Mouse (Mus musculus) midbrain, embryonic 11.5 days (tissue): ENCODE results near the gene P2ry10. TPM values are rescaled to one million over a fixed set of nuclear protein-coding genes. Genes with fewer than 3 reads are reported as not detected.
"Not testable (repeated sequence)": the region's sequence is repeated elsewhere in the genome, so short reads cannot be mapped to it uniquely, and the experiment has no call there.

Source experiments
- ATAC-seq: fragments of 200-750 bp; cut with Nextera tagmentation; 2 replicates; pipeline ENCODE4 v1.8.0; 2017; ENCODE audit warnings: moderate TSS enrichment, moderate library complexity; ENCODE audit not compliant: low FRiP score
- DNase-seq: peaks from one replicate; pipeline ENCODE4 v3.0.0; 2015; ENCODE audit warnings: low spot score; ENCODE audit errors: missing footprints
- H3K27ac ChIP-seq: fragments of 300-500 bp; sonication (generic); 2 replicates; pipeline ENCODE4 v1.5.1; 2014; ENCODE audit warnings: low read depth, low read length
- H3K27me3 ChIP-seq: fragments of 300-500 bp; sonication (generic); 2 replicates; pipeline ENCODE4 v1.6.1; 2014; ENCODE audit warnings: mild to moderate bottlenecking, low read length, moderate library complexity, mixed read lengths; ENCODE audit not compliant: control insufficient read depth, insufficient read depth
- H3K36me3 ChIP-seq: fragments of 300-500 bp; sonication (generic); 2 replicates; pipeline ENCODE4 v1.6.1; 2014; ENCODE audit warnings: mild to moderate bottlenecking, low read length, moderate library complexity, mixed read lengths; ENCODE audit not compliant: control insufficient read depth, insufficient read depth
- H3K4me1 ChIP-seq: fragments of 300-500 bp; sonication (generic); 2 replicates; pipeline ENCODE4 v1.6.1; 2014; ENCODE audit warnings: low read length; ENCODE audit not compliant: control insufficient read depth, insufficient read depth
- H3K4me2 ChIP-seq: fragments of 300-500 bp; sonication (generic); 2 replicates; pipeline ENCODE4 v1.6.1; 2014; ENCODE audit warnings: mild to moderate bottlenecking, moderate library complexity
- H3K4me3 ChIP-seq: fragments of 300-500 bp; sonication (generic); 2 replicates; pipeline ENCODE4 v1.5.1; 2014; ENCODE audit warnings: low read depth, low read length
- H3K9ac ChIP-seq: fragments of 300-500 bp; sonication (generic); 2 replicates; pipeline ENCODE4 v1.6.1; 2014; ENCODE audit warnings: low read length
- H3K9me3 ChIP-seq: fragments of 300-500 bp; sonication (generic); 2 replicates; pipeline ENCODE4 v1.6.1; 2016; ENCODE audit warnings: low read length; ENCODE audit not compliant: control insufficient read depth
- WGBS: fragments of 180-500 bp; shearing (Covaris S2); extraction: QIAGEN DNeasy Blood & Tissue Kit; methylation state at CpG from one replicate; pipeline ENCODE4 v1.1.7; 2014; 5-methylcytosine and 5-hydroxymethylcytosine counted together
- polyA plus RNA-seq: library from polyadenylated mRNA; unstranded; fragments of >200 nt; fragmentation: Nextera tagmentation; extraction: Ambion mirVana; gene quantifications from 2 replicates; pipeline ENCODE4 v1.2.1, GENCODE M21; 2014

P2ry10 gene
- polyA plus RNA-seq = not detected in 2 replicates

GRCm38 (mm10) chrX:107088177-107088576 lies at the start of gene P2ry10:
Gene P2ry10 (plus strand): TSS chrX:107088492.
- Histone ChIP-seq H3K27me3 (no peaks in the 10 kb centered on the region), H3K4me3 (no peak within 1 kb of the TSS), H3K9me3 (no peaks in the 10 kb centered on the region), H3K4me1 (no peaks in the 10 kb centered on the region), H3K9ac (no peak within 1 kb of the TSS), H3K27ac (no peak within 1 kb of the TSS), H3K36me3 (no peaks in the 10 kb centered on the region), H3K4me2 (no peak within 1 kb of the TSS)
- DNase-seq = no peak
- 54% methylated on average over 4 of the region's 4 CpGs for WGBS
- no peak for ATAC-seq

GRCm38 (mm10) chrX:107039146-107039545 lies 49.1 kb upstream of the P2ry10 start:
- Histone ChIP-seq H3K4me2 (no peak overlapping the region), H3K4me3 (no peak overlapping the region), H3K27ac (no peak overlapping the region), H3K27me3 (no peaks in the 10 kb centered on the region), H3K9me3 (no peaks in the 10 kb centered on the region), H3K9ac (no peak overlapping the region), H3K36me3 (no peaks in the 10 kb centered on the region), H3K4me1 (no peaks in the 10 kb centered on the region)
- DNase-seq = no peak
- ATAC-seq = no peak

GRCm38 (mm10) chrX:107039635-107040034 lies 48.7 kb upstream of the P2ry10 start:
- whole genome bisulfite sequencing = 79% methylated on average over 2 of the region's 2 CpGs
- Histone ChIP-seq H3K36me3 (no peaks in the 10 kb centered on the region), H3K27ac (no peak overlapping the region), H3K4me1 (no peaks in the 10 kb centered on the region), H3K4me3 (no peak overlapping the region), H3K4me2 (no peak overlapping the region), H3K9ac (no peak overlapping the region), H3K9me3 (no peaks in the 10 kb centered on the region), H3K27me3 (no peaks in the 10 kb centered on the region)
- ATAC-seq (no peak), DNase-seq (no peak)

DNA sequence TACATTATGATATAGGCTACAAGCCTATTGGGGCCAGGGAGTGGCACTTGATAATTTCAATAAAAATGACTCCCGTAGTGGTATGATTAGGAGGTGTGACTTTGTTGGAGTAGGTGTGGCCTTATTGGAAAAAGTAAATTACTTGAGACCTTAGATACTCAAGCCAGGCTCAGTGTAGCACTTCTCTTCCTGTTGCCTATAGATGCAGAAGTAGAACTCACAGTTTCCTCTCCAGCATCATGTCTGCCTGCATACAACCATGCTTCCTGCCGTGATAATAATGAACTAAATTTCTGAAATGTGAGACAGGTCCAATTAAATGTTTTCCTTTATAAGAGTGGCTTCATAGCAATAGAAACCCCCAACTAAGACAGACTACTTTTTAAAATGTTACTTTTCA lies 45.9 kb upstream of the P2ry10 start:
- WGBS = 90% methylated on average over 2 of the region's 2 CpGs
- Histone ChIP-seq H3K27ac (no peak overlapping the region), H3K9me3 (no peaks in the 10 kb centered on the region), H3K4me1 (no peaks in the 10 kb centered on the region), H3K4me2 (no peak overlapping the region), H3K9ac (no peak overlapping the region), H3K4me3 (no peak overlapping the region), H3K27me3 (no peaks in the 10 kb centered on the region), H3K36me3 (no peaks in the 10 kb centered on the region)
- DNase-seq (no peak), ATAC-seq (no peak)

DNA sequence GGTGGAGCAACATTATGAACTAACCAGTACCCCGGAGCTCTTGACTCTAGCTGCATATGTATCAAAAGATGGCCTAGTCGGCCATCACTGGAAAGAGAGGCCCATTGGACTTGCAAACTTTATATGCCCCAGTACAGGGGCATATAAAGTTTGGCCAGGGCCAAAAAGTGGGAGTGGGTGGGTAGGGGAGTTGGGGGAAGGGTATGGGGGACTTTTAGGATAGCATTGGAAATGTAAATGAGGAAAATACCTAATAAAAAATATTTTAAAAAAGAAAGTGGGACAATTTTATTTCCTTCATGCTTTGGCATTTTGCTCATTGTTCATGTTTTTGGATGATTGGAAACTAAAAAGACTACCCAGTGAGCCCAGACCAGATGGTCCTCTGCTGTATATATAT lies 4.9 kb upstream of the P2ry10 start:
- DNase-seq = peak; percentile 93

DNA sequence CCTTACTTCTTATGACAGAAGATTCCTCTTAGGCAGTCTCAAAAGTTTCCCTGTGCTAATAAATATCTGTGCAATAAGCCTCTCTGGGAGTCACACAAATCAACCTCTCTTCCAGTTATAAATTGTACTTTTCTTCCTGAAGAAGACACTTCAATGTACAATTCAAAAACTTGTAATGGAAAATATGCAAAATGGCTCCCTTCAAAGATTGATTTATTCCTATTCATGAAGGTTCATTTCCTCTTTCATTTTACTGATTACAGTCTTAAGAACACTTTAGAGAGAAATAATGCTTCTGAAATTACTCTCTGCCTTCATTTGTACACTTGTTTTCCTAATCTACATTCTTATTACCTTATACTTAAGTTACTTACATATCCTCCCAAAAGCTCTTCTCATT lies 4.0 kb upstream of the P2ry10 start:
- Histone ChIP-seq H3K4me3 (no peak overlapping the region), H3K36me3 (no peaks in the 10 kb centered on the region), H3K27me3 (no peaks in the 10 kb centered on the region), H3K4me2 (no peak overlapping the region), H3K9ac (no peak overlapping the region), H3K9me3 (no peaks in the 10 kb centered on the region), H3K27ac (no peak overlapping the region), H3K4me1 (no peaks in the 10 kb centered on the region)
- DNase-seq (no peak), ATAC-seq (no peak)

More for the DNA sequence above, 4.9 kb upstream of the P2ry10 start:
- not testable (repeated sequence) for H3K9me3 ChIP-seq, H3K4me1 ChIP-seq, H3K27ac ChIP-seq, H3K27me3 ChIP-seq, H3K9ac ChIP-seq, H3K36me3 ChIP-seq, ATAC-seq, H3K4me2 ChIP-seq, H3K4me3 ChIP-seq
- WGBS = 79% methylated on average over 2 of the region's 2 CpGs

GRCm38 (mm10) chrX:107089131-107089530 lies 839 bp downstream of the P2ry10 start:
- H3K27me3 ChIP-seq = no peaks in the 10 kb centered on the region
- no peak overlapping the region for H3K4me3 ChIP-seq
- H3K4me1 ChIP-seq = no peaks in the 10 kb centered on the region
- no peak overlapping the region for H3K9ac ChIP-seq
- no peak overlapping the region for H3K27ac ChIP-seq
- H3K4me2 ChIP-seq = no peak overlapping the region
- 84% methylated on average over 5 of the region's 5 CpGs for WGBS
- ATAC-seq (no peak), DNase-seq (no peak)
- no peaks in the 10 kb centered on the region for H3K9me3 ChIP-seq
- no peaks in the 10 kb centered on the region for H3K36me3 ChIP-seq

DNA sequence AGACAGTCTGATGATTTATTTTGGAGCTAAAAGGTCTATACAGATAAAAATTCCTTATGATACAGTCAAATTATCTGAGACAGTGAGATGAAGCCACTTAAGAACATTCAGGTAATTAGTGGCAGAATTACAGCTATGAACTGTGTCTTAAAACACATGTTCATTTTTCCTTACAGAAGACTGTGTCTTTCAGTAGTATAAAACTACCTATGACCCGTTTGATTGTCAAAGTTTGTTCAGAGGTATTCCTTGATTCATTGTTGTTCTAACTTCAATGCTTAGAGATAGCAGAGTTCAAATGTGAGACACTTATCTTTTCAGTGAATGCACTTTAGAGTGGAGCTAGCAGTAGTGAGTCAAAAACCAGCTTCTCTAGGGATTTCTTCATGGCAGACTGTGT lies 1.6 kb downstream of the P2ry10 start:
- WGBS = 83% methylated on average over 1 of the region's 1 CpGs
- no peaks in the 10 kb centered on the region for H3K27me3 ChIP-seq

DNA sequence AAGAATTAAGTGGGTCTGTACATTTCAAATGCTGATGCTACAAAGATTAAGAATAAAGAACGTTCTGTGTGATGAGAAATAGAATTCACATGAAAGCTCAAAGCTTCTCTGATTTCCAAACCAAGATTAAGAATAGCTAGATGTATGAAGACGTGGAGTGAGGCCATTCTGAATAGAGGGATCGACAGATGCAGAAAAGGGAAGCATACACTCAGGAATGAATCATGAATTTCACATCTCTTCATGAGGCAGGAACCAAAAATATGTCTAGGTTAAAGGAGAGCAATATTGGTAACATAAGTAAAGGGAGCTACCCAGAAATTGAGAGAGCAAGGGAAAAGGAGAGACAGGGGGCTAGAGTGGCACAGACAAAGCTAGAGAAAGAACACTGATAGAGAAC lies 7.3 kb downstream of the P2ry10 start:
- Histone ChIP-seq H3K9ac (no peak overlapping the region), H3K36me3 (no peaks in the 10 kb centered on the region), H3K4me3 (no peak overlapping the region), H3K27ac (no peak overlapping the region), H3K4me2 (no peak overlapping the region), H3K27me3 (no peaks in the 10 kb centered on the region), H3K4me1 (no peaks in the 10 kb centered on the region), H3K9me3 (no peaks in the 10 kb centered on the region)
- no peak for DNase-seq
- ATAC-seq = no peak
- 69% methylated on average over 3 of the region's 3 CpGs for whole genome bisulfite sequencing

More for the DNA sequence above, 1.6 kb downstream of the P2ry10 start:
- no peak for ATAC-seq
- no peak overlapping the region for H3K4me3 ChIP-seq
- H3K36me3 ChIP-seq = no peaks in the 10 kb centered on the region
- H3K9ac ChIP-seq = no peak overlapping the region
- no peak overlapping the region for H3K4me2 ChIP-seq
- H3K4me1 ChIP-seq = no peaks in the 10 kb centered on the region
- H3K27ac ChIP-seq = no peak overlapping the region
- no peak for DNase-seq
- no peaks in the 10 kb centered on the region for H3K9me3 ChIP-seq

DNA sequence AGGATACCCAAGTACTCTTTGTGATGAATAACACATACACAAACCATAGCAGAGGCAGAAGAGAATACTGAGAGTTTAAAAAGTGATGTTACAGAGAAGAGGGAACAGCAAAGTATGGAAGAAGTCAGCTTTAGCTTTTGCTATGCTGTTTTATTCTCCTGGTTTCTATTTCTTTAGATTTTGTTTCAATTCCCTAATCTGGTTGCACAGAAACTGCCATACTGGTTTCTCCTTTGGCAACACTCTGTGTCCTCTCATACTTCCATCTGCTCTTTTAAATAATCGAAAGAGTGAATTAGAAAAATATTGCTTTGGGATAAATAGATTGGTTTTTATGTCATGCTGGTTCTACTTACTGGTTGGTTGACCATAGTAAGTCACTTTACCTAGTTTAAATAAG lies 28.0 kb downstream of the P2ry10 start:
- Histone ChIP-seq H3K9me3 (no peaks in the 10 kb centered on the region), H3K4me1 (no peaks in the 10 kb centered on the region), H3K27ac (no peak overlapping the region), H3K4me2 (no peak overlapping the region), H3K36me3 (no peaks in the 10 kb centered on the region), H3K27me3 (no peaks in the 10 kb centered on the region), H3K9ac (no peak overlapping the region), H3K4me3 (no peak overlapping the region)
- 85% methylated on average over 1 of the region's 1 CpGs for WGBS
- no peak for ATAC-seq
- no peak for DNase-seq
